In genomic region chr19:37873499-37873898, GRCm38 (mm10) we compare ENCODE assay signal across 19 mouse cellular contexts.
DNase-seq lines count a peak whose midpoint lies in the region; ATAC-seq lines count a peak whose summit lies in the region.
"Had no signal": no experiment of that assay in that cellular context is flagged by ENCODE, and none has a peak within 500 bp of the region (broad histone marks: within the 10 kb centered on the region; RNA-seq: fewer than 3 reads in every experiment).

No protein-coding gene starts in this region.

- H3K4me1 ChIP-seq in liver, embryonic 11.5 days (replicated peaks; ENCODE audit: control insufficient read depth, insufficient read depth, low read length), result no peaks in the 10 kb centered on the region; the same call in 1 of the 2 replicates
- no peaks in the 10 kb centered on the region for H3K4me1 ChIP-seq in liver, embryonic 16.5 days (ENCODE audit: control insufficient read depth, low read depth, low read length)

- peaks cover 20% of the 10 kb centered on the region for H3K27me3 ChIP-seq in liver, embryonic 11.5 days (replicated peaks; ENCODE audit: control insufficient read depth, insufficient read depth, low read length)
- H3K27me3 ChIP-seq in liver, embryonic 16.5 days (ENCODE audit: control insufficient read depth, insufficient read depth, low read depth, low read length), result peaks cover 12% of the 10 kb centered on the region
- H3K27me3 ChIP-seq: CH12.LX, Patski had no signal

- H3K36me3 ChIP-seq in liver, embryonic 11.5 days (ENCODE audit: control insufficient read depth, insufficient read depth, low read length), result no peaks in the 10 kb centered on the region
- no peaks in the 10 kb centered on the region for H3K36me3 ChIP-seq in liver, embryonic 16.5 days (ENCODE audit: control insufficient read depth, insufficient read depth)
- H3K36me3 ChIP-seq: embryonic facial prominence, embryonic 12.5 days; forebrain, embryonic 15.5 days; heart, embryonic 12.5 days; hindbrain, embryonic 10.5 days had no signal

- no peaks in the 10 kb centered on the region for H3K9me3 ChIP-seq in liver, embryonic 11.5 days (ENCODE audit: control insufficient read depth, low read length)
- no peaks in the 10 kb centered on the region for H3K9me3 ChIP-seq in liver, embryonic 16.5 days (replicated peaks; ENCODE audit: control insufficient read depth, low read length)
- H3K9me3 ChIP-seq: embryonic facial prominence, embryonic 12.5 days; forebrain, embryonic 15.5 days; heart, embryonic 12.5 days; hindbrain, embryonic 10.5 days had no signal

- no peak overlapping the region for H3K4me3 ChIP-seq in liver, embryonic 11.5 days (ENCODE audit: low read depth, low read length)
- no peak overlapping the region for H3K4me3 ChIP-seq in liver, embryonic 16.5 days (ENCODE audit: low read depth, low read length)
- H3K4me3 ChIP-seq: embryonic facial prominence, embryonic 12.5 days; forebrain, embryonic 15.5 days; heart, adult 2 months; heart, embryonic 12.5 days; hindbrain, embryonic 10.5 days had no signal

- H3K27ac ChIP-seq in liver, embryonic 11.5 days (ENCODE audit: low read depth, low read length), result no peak overlapping the region
- H3K27ac ChIP-seq in liver, embryonic 16.5 days (ENCODE audit: low read length), result no peak overlapping the region
- H3K27ac ChIP-seq: embryonic facial prominence, embryonic 12.5 days; forebrain, embryonic 15.5 days; heart, adult 2 months; hindbrain, embryonic 10.5 days; hindbrain, embryonic 14.5 days had no signal

- no peak overlapping the region for H3K4me2 ChIP-seq in liver, embryonic 11.5 days
- H3K4me2 ChIP-seq in liver, embryonic 16.5 days (ENCODE audit: low read depth, low read length), result no peak overlapping the region
- H3K4me2 ChIP-seq: embryonic facial prominence, embryonic 12.5 days; forebrain, embryonic 15.5 days; heart, embryonic 12.5 days; hindbrain, embryonic 14.5 days had no signal

- no peak overlapping the region for H3K9ac ChIP-seq in liver, embryonic 11.5 days (ENCODE audit: low read depth, low read length)
- no peak overlapping the region for H3K9ac ChIP-seq in liver, embryonic 16.5 days (ENCODE audit: low read depth, low read length)
- H3K9ac ChIP-seq: embryonic facial prominence, embryonic 12.5 days; forebrain, embryonic 15.5 days; heart, embryonic 12.5 days; hindbrain, embryonic 14.5 days had no signal

- 70% methylated on average over 1 of the region's 1 CpGs for WGBS in liver, embryonic 11.5 days
- 66% methylated on average over 1 of the region's 1 CpGs for WGBS in liver, embryonic 16.5 days (ENCODE audit: insufficient replicate concordance)

- peak; percentile 60 for ATAC-seq in liver, embryonic 11.5 days (replicated peaks; ENCODE audit: low FRiP score)
- ATAC-seq in erythroid progenitor cell, adult 5-6 weeks (replicated peaks; ENCODE audit: low FRiP score, poor library complexity, severe bottlenecking), result peak; percentile 79
- peak; percentile 54; the same call in 1 of the 2 replicates for ATAC-seq in liver, embryonic 16.5 days (ENCODE audit: low read depth)
- ATAC-seq: activated CD4-positive, CD25-positive, alpha-beta regulatory T cell, adult 4 months; forebrain, embryonic 15.5 days; Patski had no signal

- no peak for DNase-seq in liver, embryonic 11.5 days (ENCODE audit: low spot score)
- DNase-seq in liver, result no peak
- DNase-seq in cerebellum, postnatal 36 days, result no peak
- DNase-seq in natural killer cell, adult 2 months (ENCODE audit: low spot score in 2 of 2), result no peak
- DNase-seq: adrenal gland, postnatal 14 days; cerebellum, adult 8-10 months; cerebellum, postnatal 14 days; gastrocnemius, postnatal 10 days; heart, adult 2 months had no signal
